8 mouse cellular contexts compared by ENCODE assay signal in the genomic region with DNA sequence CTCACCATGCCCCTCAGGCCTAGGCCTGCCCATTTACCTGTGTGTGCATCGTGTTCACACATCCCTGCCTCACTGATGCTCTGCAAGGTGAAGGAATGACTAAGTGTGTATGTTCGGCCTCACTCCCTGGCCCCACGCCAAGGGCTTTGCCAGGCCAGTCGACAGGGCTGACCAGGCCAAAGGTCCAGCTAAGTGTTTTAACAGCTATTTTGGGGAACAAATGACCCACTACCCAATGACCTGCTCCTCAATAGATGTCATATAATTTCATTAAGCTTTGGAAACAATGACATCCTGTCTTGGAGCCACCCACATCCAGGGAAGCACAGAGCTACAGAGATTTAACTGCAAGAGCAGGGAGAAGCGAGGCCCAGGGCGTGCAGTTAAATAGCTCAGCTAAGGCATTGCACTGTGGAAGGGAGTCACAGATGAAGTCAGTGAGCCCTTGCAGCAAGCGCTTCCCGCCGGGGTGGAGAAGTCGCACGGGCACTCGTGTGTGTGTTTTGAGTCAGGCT. TPM values are rescaled to one million over a fixed set of nuclear protein-coding genes. Genes with fewer than 3 reads are reported as not detected.
DNase-seq lines count a peak whose midpoint lies in the region; ATAC-seq and TF ChIP-seq lines count a peak whose summit lies in the region.

No protein-coding gene starts in this region.

- no peak overlapping the region for H3K4me2 ChIP-seq in lung, embryonic 14.5 days
- H3K4me2 ChIP-seq in heart, embryonic 16.5 days (ENCODE audit: low read depth, low read length), result no peak overlapping the region
- no peak overlapping the region for H3K4me2 ChIP-seq in midbrain, postnatal 0 days (ENCODE audit: low read depth, low read length, poor library complexity, severe bottlenecking)

- peak overlapping the region; percentile 59; the same call in 1 of the 2 replicates for H3K27ac ChIP-seq in lung, embryonic 14.5 days (ENCODE audit: low read depth)
- H3K27ac ChIP-seq in heart, embryonic 16.5 days (ENCODE audit: low read length), result peak overlapping the region; percentile 85
- peak overlapping the region; percentile 49; the same call in 1 of the 2 replicates for H3K27ac ChIP-seq in midbrain, postnatal 0 days (ENCODE audit: low read depth, low read length)

- peak; percentile 11 for DNase-seq in lung, embryonic 14.5 days
- DNase-seq in lung, postnatal 25 days (ENCODE audit: low spot score), result no peak
- DNase-seq in cerebellum, adult 9-11 months, result peak; percentile 69
- DNase-seq in kidney, postnatal 36 days, result peak; percentile 89 to 91
- no peak for DNase-seq in midbrain, postnatal 0 days (ENCODE audit: low spot score)
- DNase-seq in spleen, postnatal 14 days (ENCODE audit: low spot score in 2 of 2), result no peak
- no peak for DNase-seq in thymus, postnatal 14 days

- no peak overlapping the region for H3K9ac ChIP-seq in lung, embryonic 14.5 days
- peak overlapping the region; percentile 21; the same call in 1 of the 2 replicates for H3K9ac ChIP-seq in heart, embryonic 16.5 days (ENCODE audit: low read length)
- H3K9ac ChIP-seq in midbrain, postnatal 0 days (replicated peaks; ENCODE audit: low read length, poor library complexity, severe bottlenecking), result peak overlapping the region; percentile 29; the same call in 1 of the 2 replicates

- H3K9me3 ChIP-seq in lung, embryonic 14.5 days (ENCODE audit: low read depth, low read length), result no peaks in the 10 kb centered on the region
- no peaks in the 10 kb centered on the region for H3K9me3 ChIP-seq in heart, embryonic 16.5 days (replicated peaks; ENCODE audit: control insufficient read depth, low read length)
- H3K9me3 ChIP-seq in midbrain, postnatal 0 days (ENCODE audit: low read length), result no peaks in the 10 kb centered on the region

- WGBS in lung, embryonic 14.5 days, result 59% methylated on average over 12 of the region's 12 CpGs
- 47% methylated on average over 12 of the region's 12 CpGs for WGBS in heart, embryonic 16.5 days
- 54% methylated on average over 12 of the region's 12 CpGs for WGBS in midbrain, postnatal 0 days

- peak; percentile 35; the same call in 1 of the 2 replicates for ATAC-seq in lung, embryonic 14.5 days (ENCODE audit: insufficient read depth)
- no peak; the same call in 1 of the 2 replicates for ATAC-seq in heart, embryonic 16.5 days (replicated peaks; ENCODE audit: extremely low read depth, insufficient read depth, low FRiP score)
- no peak for ATAC-seq in midbrain, postnatal 0 days (ENCODE audit: low FRiP score)

- H3K27me3 ChIP-seq in lung, embryonic 14.5 days (ENCODE audit: insufficient read depth, low read length), result no peaks in the 10 kb centered on the region
- H3K27me3 ChIP-seq in heart, embryonic 16.5 days (ENCODE audit: control insufficient read depth, insufficient read depth, low read length), result no peaks in the 10 kb centered on the region
- H3K27me3 ChIP-seq in midbrain, postnatal 0 days (ENCODE audit: insufficient read depth, low read length), result no peaks in the 10 kb centered on the region

- peaks cover 16% of the 10 kb centered on the region; the same call in 1 of the 2 replicates for H3K36me3 ChIP-seq in lung, embryonic 14.5 days (ENCODE audit: insufficient read depth)
- no peaks in the 10 kb centered on the region for H3K36me3 ChIP-seq in heart, embryonic 16.5 days (ENCODE audit: control insufficient read depth, insufficient read depth)
- no peaks in the 10 kb centered on the region for H3K36me3 ChIP-seq in midbrain, postnatal 0 days (ENCODE audit: insufficient read depth, low read length)

- no peak overlapping the region for H3K4me3 ChIP-seq in lung, embryonic 14.5 days (ENCODE audit: low read depth, low read length)
- H3K4me3 ChIP-seq in heart, embryonic 16.5 days (ENCODE audit: low read length), result no peak overlapping the region
- H3K4me3 ChIP-seq in midbrain, postnatal 0 days (ENCODE audit: low read depth, low read length), result no peak overlapping the region

- H3K4me1 ChIP-seq in lung, embryonic 14.5 days (ENCODE audit: insufficient read depth), result no peaks in the 10 kb centered on the region; the same call in 1 of the 2 replicates
- H3K4me1 ChIP-seq in heart, embryonic 16.5 days (ENCODE audit: control insufficient read depth, insufficient read depth, low read length), result peaks cover 31% of the 10 kb centered on the region
- H3K4me1 ChIP-seq in midbrain, postnatal 0 days (ENCODE audit: insufficient read depth, low read length), result peaks cover 9% of the 10 kb centered on the region; the same call in 1 of the 2 replicates

- no peak for TF ChIP-seq CTCF in lung, embryonic 14.5 days (IDR thresholded peaks at IDR 0.05; ENCODE audit: low read depth)
- no peak for TF ChIP-seq CTCF in midbrain, postnatal 0 days (IDR thresholded peaks at IDR 0.05)

RNA-seq across cellular contexts. Expression of a gene that starts 40.5 kb away (rescaled TPM):
- polyA plus RNA-seq in lung, embryonic 14.5 days (2014; fragmentation: Nextera tagmentation; extraction: Ambion mirVana), result 19.7 and 24.5 TPM in 2 replicates
- polyA plus RNA-seq in heart, embryonic 16.5 days (2015; fragmentation: Nextera tagmentation; extraction: Ambion mirVana), result 35.5 and 35.7 TPM in 2 replicates
- total RNA-seq in midbrain, postnatal 0 days (2014; rRNA removed), result 42.0 and 46.8 TPM in 2 replicates
- polyA plus RNA-seq in midbrain, postnatal 0 days (2015; fragmentation: Nextera tagmentation; extraction: Ambion mirVana), result 25.5 and 26.0 TPM in 2 replicates

RNA-seq across cellular contexts. Expression of a gene that starts 41.1 kb away (rescaled TPM):
- polyA plus RNA-seq in lung, embryonic 14.5 days (2014; fragmentation: Nextera tagmentation; extraction: Ambion mirVana), result 125 and 127 TPM in 2 replicates
- polyA plus RNA-seq in heart, embryonic 16.5 days (2015; fragmentation: Nextera tagmentation; extraction: Ambion mirVana), result 82.7 and 84.9 TPM in 2 replicates
- total RNA-seq in midbrain, postnatal 0 days (2014; rRNA removed), result 202 and 216 TPM in 2 replicates
- 99.6 and 103 TPM in 2 replicates for polyA plus RNA-seq in midbrain, postnatal 0 days (2015; fragmentation: Nextera tagmentation; extraction: Ambion mirVana)

Comparison
In these comparisons a context has a peak if more than half of its experiments do, and no peak if none do; other contexts are left out.
1. DNase-seq: peak in lung, embryonic 14.5 days (single experiment), cerebellum, adult 9-11 months (single experiment) and kidney, postnatal 36 days (2 of 2); none in lung, postnatal 25 days (single experiment), midbrain, postnatal 0 days (single experiment), spleen, postnatal 14 days (0 of 2) and thymus, postnatal 14 days (single experiment).
2. Peak in every context shown above with its lines, with median percentiles within 50 percentile points of each other: H3K27ac ChIP-seq.